Mouse (Mus musculus) left cerebral cortex, adult 2 months (tissue): ENCODE results near the gene Bud23. TPM values are rescaled to one million over a fixed set of nuclear protein-coding genes. Genes with fewer than 3 reads are reported as not detected.
A peak's percentile ranks its signal among the peaks of the same experiment; 100 is the strongest.

ENCODE experiments used
- DNase-seq, 2 experiments: peaks; one replicate each; pipeline ENCODE4 v3.0.0; 2021 to 2022; ENCODE audit warnings: low spot score in 2 of 2, mixed read lengths in 1 of 2; ENCODE audit errors: extremely low spot score in 1 of 2
- H3K27ac ChIP-seq: fragments of 200-600 bp; 2 replicates; pipeline ENCODE4 v1.8.1; 2022
- H3K4me3 ChIP-seq: fragments of 200-600 bp; 2 replicates; pipeline ENCODE4 v1.8.1; 2022
- CTCF ChIP-seq: fragments of 200-600 bp; IDR thresholded peaks from 2 replicates; pipeline ENCODE4 v1.8.1; 2022; ENCODE audit warnings: antibody characterized with exemption, mild to moderate bottlenecking, moderate library complexity
- intact Hi-C: fragments of 180-260 bp; cut with DNase I; formaldehyde crosslinking; loops from one replicate; pipeline ENCODE4 v1.15.1; 2025
- total RNA-seq, 2 experiments: library from RNA; stranded (reverse); gene quantifications; 2 replicates each; pipeline ENCODE4 v1.2.3; 2021

The Bud23 gene
- total RNA-seq, 2 experiments from 2014 or later, result 53.4 to 57.3 TPM

DNA sequence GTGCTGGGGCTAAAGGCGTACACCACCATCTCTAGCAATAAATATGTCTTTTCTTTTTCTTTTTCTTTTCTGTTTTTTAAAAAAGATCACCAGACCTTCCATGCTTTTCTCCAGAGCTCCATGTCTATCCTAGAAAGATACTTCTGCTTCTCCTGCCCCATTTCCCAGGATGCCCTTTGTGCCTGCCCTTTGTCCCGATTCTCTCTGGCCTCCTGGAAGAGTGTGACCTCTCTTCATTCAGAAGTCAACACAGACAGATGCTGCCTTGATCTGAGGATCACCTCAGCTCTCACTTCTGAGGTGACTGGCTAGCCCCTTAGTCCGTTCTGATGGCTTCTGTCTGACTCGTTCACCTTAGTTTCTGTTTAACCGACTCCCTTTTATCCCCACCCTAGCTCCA is 15.8 kb upstream of the Bud23 start:
- Histone ChIP-seq H3K27ac (no peak overlapping the region), H3K4me3 (no peak overlapping the region)
- intact Hi-C loops, result loop anchor here (10.0 kb wide), 1 partner anchor 156 kb away; no protein-coding TSS in a partner anchor
- no peak for TF ChIP-seq CTCF
- DNase-seq, result no peak

DNA sequence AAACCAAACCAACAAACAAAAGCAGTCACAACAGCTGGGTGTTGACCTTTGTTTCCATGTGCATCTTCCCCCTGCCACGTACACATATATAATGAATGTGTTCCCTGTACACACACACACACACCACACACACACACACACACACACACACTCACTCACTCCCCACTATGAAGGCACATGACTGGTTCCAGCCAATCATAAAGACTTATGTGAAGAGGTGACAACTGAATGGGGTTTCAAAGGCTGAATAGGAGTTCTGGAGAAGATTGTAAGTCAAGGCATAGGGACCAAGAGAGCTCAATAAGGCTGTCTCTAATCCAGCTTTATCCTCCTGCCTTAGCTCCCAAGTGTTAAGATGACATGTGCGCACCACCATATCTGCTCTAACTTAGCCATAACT is 14.8 kb upstream of the Bud23 start:
- intact Hi-C loops, result no loop called here
- Histone ChIP-seq H3K27ac (no peak overlapping the region), H3K4me3 (no peak overlapping the region)
- TF ChIP-seq CTCF, result no peak
- no peak for DNase-seq

DNA sequence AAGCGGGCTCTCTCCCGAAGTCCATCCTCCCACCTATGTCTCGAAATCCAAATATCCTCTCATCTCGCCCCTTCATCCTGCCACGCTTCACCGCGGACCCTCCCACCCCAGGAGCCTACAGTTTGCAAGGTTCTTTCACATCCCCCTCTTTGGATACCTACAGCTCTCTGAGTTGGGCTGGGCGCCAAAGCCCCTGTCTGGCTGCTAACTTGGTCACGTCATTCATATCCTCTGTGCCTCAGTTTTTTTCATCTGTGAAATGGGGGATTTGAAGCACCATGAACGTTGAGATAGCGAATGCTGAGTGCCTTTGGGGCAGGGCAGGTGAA is 13.7 kb upstream of the Bud23 start:
- intact Hi-C loops, result no loop called here
- Histone ChIP-seq H3K27ac (no peak overlapping the region), H3K4me3 (peak overlapping the region; percentile 84)
- TF ChIP-seq CTCF, result no peak; the same call in 1 of the 2 replicates
- no peak for DNase-seq

DNA sequence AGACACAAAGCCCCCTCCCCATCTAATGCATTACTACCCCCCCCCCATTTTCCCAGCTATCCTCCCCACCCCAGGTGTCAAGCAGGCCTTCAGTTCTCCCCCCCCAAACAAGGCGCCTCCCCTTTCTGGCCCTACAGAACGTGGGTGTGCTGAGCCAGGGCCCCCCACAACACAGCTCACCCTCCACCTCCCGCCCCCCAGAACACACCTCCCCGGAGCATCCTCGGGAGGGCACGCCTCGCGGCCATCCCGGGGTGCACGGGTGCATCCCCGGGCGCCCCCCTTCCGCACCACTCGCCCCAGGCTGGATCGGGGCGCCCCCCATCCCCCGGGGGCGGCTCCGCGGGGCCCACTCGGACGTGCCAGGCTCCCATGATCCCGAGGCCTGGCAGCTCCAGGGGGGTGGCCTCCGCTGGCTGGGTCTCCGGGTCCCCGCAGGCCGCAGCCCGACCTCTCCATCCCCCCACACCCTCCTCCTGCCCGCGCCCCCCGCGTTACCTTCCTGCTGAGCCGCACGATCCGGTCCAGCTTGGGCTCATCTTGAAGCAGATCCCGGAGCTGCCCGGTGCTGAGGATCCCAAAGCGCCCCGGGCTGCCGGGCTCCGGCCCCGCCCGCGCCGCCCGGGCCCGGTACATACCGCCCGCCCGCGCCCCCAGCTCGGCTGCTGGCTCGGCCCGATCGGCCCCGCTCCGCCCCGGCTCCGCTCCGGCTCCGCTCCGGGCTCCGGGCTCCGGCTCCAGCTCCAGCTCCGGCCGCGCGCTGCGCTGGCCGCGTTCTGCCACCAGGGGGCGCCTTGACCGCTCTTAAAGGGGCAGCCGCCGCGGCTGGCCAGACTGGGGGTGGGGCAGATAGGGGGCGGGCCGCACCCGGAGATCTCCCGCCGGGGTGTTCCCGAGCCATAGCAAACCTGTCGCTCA is 13.1 kb upstream of the Bud23 start, which contains the start of gene Vps37d:
Gene Vps37d, minus strand, starts transcription at position 703 of the 918 bp plus-strand sequence.
- intact Hi-C loops, result loop anchor here (1.0 kb wide), 1 partner anchor 65 kb away; no protein-coding TSS in a partner anchor
- peak; percentile 90 for TF ChIP-seq CTCF
- DNase-seq, result peak; percentile 94 to 98
- peak within 1 kb of the TSS; percentile 89 for H3K27ac ChIP-seq
- H3K4me3 ChIP-seq, result peak within 1 kb of the TSS; percentile 84

DNA sequence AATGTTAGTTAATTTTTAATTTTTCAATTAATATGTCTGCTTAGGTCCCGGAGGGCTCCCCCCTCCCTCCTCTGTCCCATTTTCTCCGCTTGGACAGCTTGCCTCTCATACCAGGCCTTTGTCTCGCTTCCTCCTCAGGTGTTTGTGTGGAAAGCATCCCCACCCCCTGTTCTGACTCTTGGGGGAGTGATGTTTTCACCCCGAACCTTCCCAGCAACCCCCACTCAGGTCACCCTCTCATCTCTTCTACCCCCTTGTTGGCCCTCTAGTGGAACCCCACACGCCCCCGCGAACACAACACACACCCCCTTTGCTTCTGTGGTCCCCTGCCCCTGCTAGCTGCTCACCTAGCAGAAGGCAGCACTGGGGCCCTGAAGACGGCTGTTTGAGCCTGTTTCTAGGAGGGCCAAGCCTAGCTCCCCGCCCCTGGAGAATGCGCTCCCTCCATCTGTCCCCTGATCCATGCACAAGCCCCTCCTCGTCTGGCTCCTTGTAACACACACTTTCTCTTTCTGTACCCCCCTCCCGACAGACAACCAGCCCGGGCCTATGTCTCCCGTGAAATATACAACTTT is 12.3 kb upstream of the Bud23 start:
- intact Hi-C loops, result loop anchor here (1.0 kb wide), 1 partner anchor 64 kb away; no protein-coding TSS in a partner anchor
- H3K27ac ChIP-seq, result peak overlapping the region; percentile 11; the same call in 1 of the 2 replicates
- peak; percentile 22 to 37 for DNase-seq

DNA sequence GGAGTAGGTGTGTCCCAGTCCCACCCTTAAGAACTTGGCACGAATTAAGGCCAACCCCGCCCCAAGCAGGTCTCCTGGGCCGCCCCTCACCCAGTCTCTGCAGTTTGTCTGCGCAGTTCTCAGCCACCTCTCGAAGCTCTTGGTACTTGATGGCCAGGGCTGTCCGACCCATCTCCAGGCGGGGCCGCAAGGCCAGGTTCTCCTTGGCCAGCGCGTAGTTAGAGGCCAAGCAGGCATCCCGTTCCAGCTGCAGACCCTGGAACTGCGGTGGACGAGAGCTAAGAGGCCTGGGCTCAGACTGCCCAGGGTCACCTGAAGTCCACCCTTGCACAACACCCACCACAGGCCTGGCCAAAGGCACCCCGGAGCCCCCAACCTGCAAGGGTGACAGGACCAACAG is 11.6 kb upstream of the Bud23 start:
- DNase-seq, result no peak
- TF ChIP-seq CTCF, result no peak
- intact Hi-C loops, result no loop called here
- H3K27ac ChIP-seq, result no peak overlapping the region
- H3K4me3 ChIP-seq, result no peak overlapping the region; the same call in 1 of the 2 replicates

More for the DNA sequence above, 12.3 kb upstream of the Bud23 start:
- TF ChIP-seq CTCF, result no peak
- peak overlapping the region; percentile 84 for H3K4me3 ChIP-seq

DNA sequence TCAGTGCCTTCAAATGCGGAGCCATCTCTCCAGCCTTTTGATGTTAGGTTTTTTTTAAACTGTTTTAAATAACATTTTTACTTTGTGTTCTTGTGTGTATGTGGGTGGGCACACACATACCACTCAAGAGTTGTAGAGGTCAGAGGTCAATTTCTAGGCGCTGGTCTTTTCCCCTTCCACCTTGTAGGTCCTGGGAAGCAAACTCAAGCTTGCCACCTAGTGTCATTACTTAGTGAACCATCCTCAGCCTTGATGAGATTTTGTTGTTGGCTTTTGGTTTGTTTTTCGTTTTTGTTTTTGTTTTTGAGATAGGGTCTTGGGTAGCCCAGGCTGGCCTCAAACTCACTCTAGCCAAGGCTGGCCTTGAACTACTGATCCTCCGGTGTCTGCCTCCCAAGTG is 10.9 kb upstream of the Bud23 start:
- no peak overlapping the region for H3K27ac ChIP-seq
- TF ChIP-seq CTCF, result peak; percentile 33
- no peak overlapping the region for H3K4me3 ChIP-seq
- DNase-seq, result no peak
- intact Hi-C loops, result no loop called here

DNA sequence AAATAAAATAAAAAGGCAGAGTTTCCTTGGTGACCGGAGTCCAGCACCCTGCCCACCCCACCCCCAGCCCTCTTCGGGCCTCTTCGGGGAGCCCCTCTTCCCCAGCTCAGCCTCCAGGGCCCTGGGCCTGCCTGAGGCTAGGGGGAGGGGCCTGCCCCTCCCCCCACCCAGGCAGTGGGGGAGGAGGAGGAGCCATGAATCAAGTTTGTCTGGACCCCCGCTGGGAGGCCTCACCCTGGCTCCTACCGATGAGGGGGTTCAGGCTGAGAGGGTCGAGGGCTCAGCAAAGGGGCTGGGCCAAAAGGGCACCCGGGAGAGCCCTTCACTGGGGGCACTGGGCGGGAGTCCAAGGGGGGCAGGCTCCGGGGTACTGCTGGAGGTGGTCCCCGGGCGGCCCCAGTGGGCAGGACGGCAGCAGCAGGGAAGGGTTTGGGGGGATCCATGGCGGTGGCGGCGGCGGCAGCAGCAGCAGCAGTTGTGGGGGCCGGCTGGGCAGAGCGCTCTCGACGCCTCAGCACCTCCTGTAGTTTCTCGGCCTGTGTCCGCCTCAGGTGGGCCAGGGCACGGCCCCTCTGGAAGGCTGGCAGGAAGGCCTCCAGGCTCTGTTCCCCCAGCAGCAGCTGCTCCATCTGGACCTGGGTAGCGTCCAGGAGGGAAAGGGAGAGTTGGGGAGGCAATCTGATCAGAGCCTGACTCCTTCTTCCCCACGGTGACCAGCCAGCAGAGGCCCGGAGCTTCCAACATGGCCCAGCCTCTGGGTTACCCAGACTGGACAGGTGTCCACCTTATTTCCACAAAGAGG is 8.8 kb upstream of the Bud23 start:
- intact Hi-C loops, result no loop called here
- no peak for TF ChIP-seq CTCF
- Histone ChIP-seq H3K27ac (no peak overlapping the region), H3K4me3 (no peak overlapping the region)
- no peak for DNase-seq

DNA sequence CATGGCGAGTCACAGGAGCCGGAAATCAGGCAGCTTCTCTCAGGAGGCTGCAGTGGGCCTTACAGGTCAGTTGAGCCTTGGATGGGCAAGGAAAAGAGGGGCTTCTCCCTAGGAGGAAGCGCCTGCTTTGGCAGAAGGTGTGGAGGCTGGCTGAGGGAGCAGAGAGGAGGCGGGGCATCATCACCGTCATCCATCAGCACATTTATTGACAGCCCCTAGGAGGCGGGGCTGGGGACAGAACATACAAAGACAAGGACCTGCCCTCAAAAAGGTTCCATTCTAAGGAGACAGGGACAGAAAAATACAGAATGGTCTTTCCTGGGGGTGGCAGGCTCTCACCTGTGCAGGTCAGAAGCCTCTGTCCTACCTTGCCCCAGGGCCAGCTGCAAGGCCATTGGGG is 8.0 kb upstream of the Bud23 start:
- intact Hi-C loops, result no loop called here
- Histone ChIP-seq H3K4me3 (no peak overlapping the region), H3K27ac (no peak overlapping the region)
- no peak for DNase-seq
- no peak for TF ChIP-seq CTCF

DNA sequence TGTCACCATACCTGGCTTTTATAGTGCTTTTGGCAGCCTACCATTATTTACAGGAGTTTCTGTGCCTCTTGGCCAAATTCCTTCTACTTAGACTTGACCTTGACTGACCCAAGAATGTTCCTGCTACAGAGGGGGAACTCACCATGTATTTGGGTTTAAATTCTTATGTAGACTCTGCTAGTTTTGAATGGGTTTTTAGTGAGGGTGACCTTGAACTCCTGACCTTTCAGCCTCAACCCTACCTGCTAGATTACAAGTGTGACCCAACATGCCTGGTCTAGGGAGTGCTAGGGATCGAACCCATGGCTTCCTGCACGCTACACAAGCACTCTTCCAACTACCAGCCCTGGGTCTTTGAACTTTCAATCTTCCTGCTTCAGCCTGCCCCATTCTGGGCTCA is 7.3 kb upstream of the Bud23 start:
- Histone ChIP-seq H3K4me3 (no peak overlapping the region), H3K27ac (no peak overlapping the region)
- TF ChIP-seq CTCF, result no peak
- no peak for DNase-seq
- intact Hi-C loops, result no loop called here

DNA sequence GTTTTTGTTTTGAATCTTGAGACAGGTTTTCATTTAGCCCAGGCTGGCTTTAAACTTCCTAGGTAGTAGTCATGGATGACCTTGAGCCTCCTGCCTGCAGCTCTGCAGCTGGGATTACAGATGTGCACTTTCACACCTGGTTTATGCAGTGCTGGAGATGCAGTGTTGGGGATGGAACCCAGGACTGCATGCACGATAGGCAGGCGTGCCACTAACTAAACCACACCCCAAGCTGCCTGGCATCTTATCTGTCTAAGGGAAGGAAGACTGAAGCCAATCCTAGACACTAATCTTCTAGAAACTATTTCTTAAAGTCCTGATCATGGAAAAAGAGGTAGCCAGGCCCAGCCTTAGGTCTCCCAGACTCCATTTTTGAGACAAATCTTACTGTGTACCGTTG is 5.7 kb upstream of the Bud23 start:
- DNase-seq, result no peak
- Histone ChIP-seq H3K4me3 (no peak overlapping the region), H3K27ac (no peak overlapping the region)
- TF ChIP-seq CTCF, result no peak
- intact Hi-C loops, result no loop called here

DNA sequence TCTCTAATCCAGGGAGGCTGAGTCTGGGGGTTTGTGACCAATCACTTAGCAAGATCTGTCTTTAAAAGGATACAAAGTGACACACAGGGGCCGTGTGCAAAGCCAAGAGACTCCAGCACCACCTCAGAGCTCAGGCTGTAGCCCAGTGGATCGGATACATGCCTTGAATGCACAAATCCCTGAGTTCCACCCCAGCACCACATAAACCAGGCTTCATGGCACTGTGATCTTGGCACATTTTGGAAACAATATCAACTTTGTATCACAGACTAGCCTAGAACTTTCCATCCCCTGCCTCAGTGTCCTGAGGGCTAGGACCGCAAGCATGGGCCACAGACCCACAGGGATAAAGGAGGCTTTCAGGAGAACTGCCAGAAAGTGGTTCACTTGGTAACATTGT is 1.2 kb upstream of the Bud23 start:
- intact Hi-C loops, result no loop called here
- no peak for DNase-seq

More for the DNA sequence above, 1.2 kb upstream of the Bud23 start:
- TF ChIP-seq CTCF, result no peak
- no peak overlapping the region for H3K27ac ChIP-seq
- H3K4me3 ChIP-seq, result no peak overlapping the region
